Mouse (Mus musculus) limb, embryonic 14.5 days (tissue): ENCODE data around the gene Med7. TPM values are rescaled to one million over a fixed set of nuclear protein-coding genes. Genes with fewer than 3 reads are reported as not detected.

Experiments
- ATAC-seq: fragments of 200-750 bp; cut with Nextera tagmentation; 2 replicates; pipeline ENCODE4 v1.8.0; 2017; ENCODE audit warnings: low read depth, moderate number of reproducible peaks, moderate TSS enrichment; ENCODE audit not compliant: low FRiP score
- DNase-seq: peaks from one replicate; pipeline ENCODE4 v3.0.0-alpha.2; 2015; ENCODE audit warnings: low spot score
- H3K27ac ChIP-seq: fragments of 300-500 bp; sonication (generic); replicated peaks from 2 replicates; pipeline ENCODE4 v1.5.1; 2014; ENCODE audit warnings: low read depth, mild to moderate bottlenecking, low read length, moderate library complexity, mixed read lengths
- H3K27me3 ChIP-seq: fragments of 300-500 bp; sonication (generic); 2 replicates; pipeline ENCODE4 v1.6.1; 2014; ENCODE audit warnings: low read length, mixed read lengths; ENCODE audit not compliant: control insufficient read depth, insufficient read depth
- H3K36me3 ChIP-seq: fragments of 300-500 bp; sonication (generic); 2 replicates; pipeline ENCODE4 v1.6.1; 2014; ENCODE audit warnings: mild to moderate bottlenecking, low read length, moderate library complexity, mixed read lengths; ENCODE audit not compliant: control insufficient read depth, insufficient read depth
- H3K4me1 ChIP-seq: fragments of 300-500 bp; sonication (generic); 2 replicates; pipeline ENCODE4 v1.6.1; 2014; ENCODE audit warnings: antibody characterized with exemption, low read length, mixed read lengths; ENCODE audit not compliant: control insufficient read depth, insufficient read depth
- H3K4me2 ChIP-seq: fragments of 300-500 bp; sonication (generic); replicated peaks from 2 replicates; pipeline ENCODE4 v1.6.1; 2014; ENCODE audit warnings: low read depth, mild to moderate bottlenecking, low read length, moderate library complexity; ENCODE audit not compliant: severe bottlenecking
- H3K4me3 ChIP-seq: fragments of 300-500 bp; sonication (generic); replicated peaks from 2 replicates; pipeline ENCODE4 v1.5.1; 2014; ENCODE audit warnings: low read length
- H3K9ac ChIP-seq: fragments of 300-500 bp; sonication (generic); 2 replicates; pipeline ENCODE4 v1.6.1; 2014; ENCODE audit warnings: mild to moderate bottlenecking, low read depth, low read length, moderate library complexity; ENCODE audit not compliant: severe bottlenecking
- H3K9me3 ChIP-seq: fragments of 300-500 bp; sonication (generic); 2 replicates; pipeline ENCODE4 v1.6.1; 2016; ENCODE audit warnings: low read length; ENCODE audit not compliant: control insufficient read depth
- POLR2A ChIP-seq: fragments of 200-500 bp; IDR thresholded peaks from 2 replicates; pipeline ENCODE4 v1.8.0; 2012; ENCODE audit warnings: inconsistent platforms, mild to moderate bottlenecking, moderate library complexity, borderline replicate concordance; ENCODE audit not compliant: insufficient read depth, insufficient read length; ENCODE audit errors: extremely low read depth
- WGBS: fragments of 180-500 bp; shearing (Covaris S2); extraction: QIAGEN DNeasy Blood & Tissue Kit; methylation state at CpG from one replicate; pipeline ENCODE4 v1.1.7; 2014; 5-methylcytosine and 5-hydroxymethylcytosine counted together
- polyA plus RNA-seq, 2 experiments: library from polyadenylated mRNA; depleted of rRNA in 1 of 2; stranded (reverse) in 1 of 2; unstranded in 1 of 2; fragments of >200 nt; fragmentation: Nextera tagmentation in 1 of 2; extraction: Ambion mirVana in 1 of 2; gene quantifications; 2 replicates each; pipeline versions ENCODE4 v1.2.1 to v1.2.3; 2012 to 2014

Gene Med7
- polyA plus RNA-seq, 2 experiments: 46.1 to 75.8 TPM

- ATAC-seq (no peak), DNase-seq (no peak)
- H3K36me3 ChIP-seq: no peaks in the 10 kb centered on the region
- TF ChIP-seq POLR2A: no peak
- H3K27me3 ChIP-seq: no peaks in the 10 kb centered on the region
- H3K4me1 ChIP-seq: no peaks in the 10 kb centered on the region
- no peaks in the 10 kb centered on the region for H3K9me3 ChIP-seq
- H3K27ac ChIP-seq: no peak overlapping the region
- no peak overlapping the region for H3K4me2 ChIP-seq
- WGBS: 84% methylated on average over 7 of the region's 7 CpGs
- H3K4me3 ChIP-seq: no peak overlapping the region
- no peak overlapping the region for H3K9ac ChIP-seq
Observed at GRCm38 (mm10) chr11:46392890-46393289, 43.8 kb upstream of the Med7 start.

GRCm38 (mm10) chr11:46393413-46393812 lies 43.3 kb upstream of the Med7 start:
- Histone ChIP-seq H3K4me1 (no peaks in the 10 kb centered on the region), H3K9ac (no peak overlapping the region), H3K36me3 (no peaks in the 10 kb centered on the region), H3K4me2 (no peak overlapping the region), H3K27ac (no peak overlapping the region), H3K9me3 (no peaks in the 10 kb centered on the region), H3K4me3 (no peak overlapping the region), H3K27me3 (no peaks in the 10 kb centered on the region)
- no peak for ATAC-seq
- WGBS: 79% methylated on average over 4 of the region's 4 CpGs
- TF ChIP-seq POLR2A: no peak
- no peak for DNase-seq

GRCm38 (mm10) chr11:46395088-46395487 lies 41.6 kb upstream of the Med7 start:
- WGBS: 78% methylated on average over 2 of the region's 2 CpGs
- no peaks in the 10 kb centered on the region for H3K27me3 ChIP-seq
- no peak overlapping the region for H3K4me2 ChIP-seq
- H3K9me3 ChIP-seq: no peaks in the 10 kb centered on the region
- no peak overlapping the region for H3K27ac ChIP-seq
- H3K4me3 ChIP-seq: no peak overlapping the region
- H3K4me1 ChIP-seq: no peaks in the 10 kb centered on the region
- no peak overlapping the region for H3K9ac ChIP-seq
- no peaks in the 10 kb centered on the region for H3K36me3 ChIP-seq
- no peak for ATAC-seq
- no peak for TF ChIP-seq POLR2A
- no peak for DNase-seq

- Histone ChIP-seq H3K27me3 (no peaks in the 10 kb centered on the region), H3K9me3 (no peaks in the 10 kb centered on the region), H3K36me3 (no peaks in the 10 kb centered on the region), H3K27ac (no peak overlapping the region), H3K4me3 (no peak overlapping the region), H3K9ac (no peak overlapping the region), H3K4me1 (no peaks in the 10 kb centered on the region), H3K4me2 (no peak overlapping the region)
- no peak for TF ChIP-seq POLR2A
- 91% methylated on average over 2 of the region's 2 CpGs for WGBS
- DNase-seq (no peak), ATAC-seq (no peak)
Observed at GRCm38 (mm10) chr11:46395698-46396097, 41.0 kb upstream of the Med7 start.

GRCm38 (mm10) chr11:46396167-46396859 lies 40.4 kb upstream of the Med7 start, which contains the start of gene Fam71b:
Fam71b (plus strand) TSS chr11:46396559.
- H3K27me3 ChIP-seq: no peaks in the 10 kb centered on the region
- ATAC-seq (no peak), DNase-seq (no peak)
- H3K4me2 ChIP-seq: no peak within 1 kb of the TSS
- H3K4me1 ChIP-seq: no peaks in the 10 kb centered on the region
- no peak for TF ChIP-seq POLR2A
- no peak within 1 kb of the TSS for H3K27ac ChIP-seq
- WGBS: 79% methylated on average over 13 of the region's 13 CpGs
- H3K36me3 ChIP-seq: no peaks in the 10 kb centered on the region
- no peak within 1 kb of the TSS for H3K4me3 ChIP-seq
- H3K9ac ChIP-seq: no peak within 1 kb of the TSS
- no peaks in the 10 kb centered on the region for H3K9me3 ChIP-seq
